Mouse (Mus musculus): ENCODE measurements around the gene Inafm1. TPM values are rescaled to one million over a fixed set of nuclear protein-coding genes. Genes with fewer than 3 reads are reported as not detected.
A peak's percentile ranks its signal among the peaks of the same experiment; 100 is the strongest.
"Not testable (repeated sequence)": the region's sequence is repeated elsewhere in the genome, so short reads cannot be mapped to it uniquely, and the experiment has no call there.

Gene Inafm1
- polyA plus RNA-seq, 1 experiment from 2014 or later, result 27.0 TPM

DNA sequence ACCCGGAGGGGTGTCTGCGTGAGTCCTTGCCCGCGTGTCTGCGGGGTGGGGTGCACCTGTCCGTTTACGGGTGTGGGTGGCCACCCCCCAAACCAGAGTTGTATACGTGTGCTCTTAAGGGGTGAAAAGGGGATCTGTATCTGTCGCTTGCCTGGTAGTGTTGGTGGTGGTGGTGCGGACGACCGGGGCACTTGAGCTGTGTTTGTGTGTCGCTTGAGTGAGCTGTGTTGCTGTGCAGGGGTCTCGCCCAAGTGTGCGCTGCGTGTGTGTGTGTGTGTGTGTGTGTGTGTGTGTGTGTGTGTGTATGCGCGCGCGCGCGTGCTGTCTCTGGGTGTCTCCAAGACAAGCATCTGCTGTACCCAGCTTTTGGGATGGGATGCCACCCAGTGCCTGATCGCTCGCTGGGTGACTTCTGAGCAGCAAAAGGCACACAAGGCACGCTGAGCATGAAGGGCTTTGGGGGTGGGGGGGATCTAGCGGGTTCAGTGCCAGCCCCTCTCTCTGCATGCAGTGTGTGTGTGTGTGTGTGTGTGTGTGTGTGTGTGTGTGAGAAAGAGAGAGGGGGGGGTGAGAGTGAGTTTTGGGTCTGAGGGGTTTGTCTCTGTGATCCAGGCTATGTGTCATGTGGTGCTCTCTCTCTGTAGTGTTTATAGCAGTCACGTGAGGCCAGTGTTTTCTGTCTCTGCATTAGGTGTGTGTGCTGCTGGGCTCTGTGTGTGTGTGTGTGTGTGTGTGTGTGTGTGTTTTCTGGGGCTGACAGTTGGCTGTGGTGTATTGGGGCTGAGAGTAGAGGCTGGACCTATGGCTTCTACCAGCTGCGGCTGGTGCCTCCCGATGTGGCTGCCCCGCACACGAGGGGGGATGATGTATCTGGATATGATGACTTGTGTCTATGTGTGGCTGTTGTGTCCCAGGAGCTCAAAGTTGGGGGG is 37.4 kb upstream of the Inafm1 start:
- peak overlapping the region; percentile 82 for H3K4me2 ChIP-seq (replicated peaks)
- peak overlapping the region; percentile 50 for H3K4me3 ChIP-seq
- H3K9ac ChIP-seq (replicated peaks), result peak overlapping the region; percentile 46
- 0% methylated on average over 30 of the region's 31 CpGs for WGBS
- H3K4me1 ChIP-seq, result peaks cover 54% of the 10 kb centered on the region
- peak; percentile 37 for ATAC-seq (replicated peaks)
- H3K36me3 ChIP-seq, result no peaks in the 10 kb centered on the region
- H3K9me3 ChIP-seq, result no peaks in the 10 kb centered on the region
- peak overlapping the region; percentile 57 for H3K27ac ChIP-seq (replicated peaks)
- H3K27me3 ChIP-seq, result peaks cover 11% of the 10 kb centered on the region

- ATAC-seq (replicated peaks), result peak; percentile 5; the same call in 1 of the 2 replicates
- Histone ChIP-seq H3K27ac (replicated peaks) (peak overlapping the region; percentile 57), H3K27me3 (peaks cover 11% of the 10 kb centered on the region), H3K9me3 (no peaks in the 10 kb centered on the region), H3K36me3 (no peaks in the 10 kb centered on the region), H3K4me1 (peaks cover 54% of the 10 kb centered on the region), H3K9ac (replicated peaks) (peak overlapping the region; percentile 46), H3K4me3 (peak overlapping the region; percentile 50), H3K4me2 (replicated peaks) (peak overlapping the region; percentile 82)
- WGBS, result under 1% methylated on average over 50 of the region's 56 CpGs
These were observed 36.7 kb upstream of the Inafm1 start for GRCm38 (mm10) chr7:16310020-16310520.

- Histone ChIP-seq H3K27me3 (peaks cover 11% of the 10 kb centered on the region), H3K4me3 (peak overlapping the region; percentile 50), H3K4me2 (replicated peaks) (peak overlapping the region; percentile 82), H3K9ac (replicated peaks) (peak overlapping the region; percentile 46), H3K27ac (replicated peaks) (peak overlapping the region; percentile 57), H3K9me3 (no peaks in the 10 kb centered on the region), H3K36me3 (no peaks in the 10 kb centered on the region), H3K4me1 (peaks cover 53% of the 10 kb centered on the region)
- ATAC-seq (replicated peaks), result peak; percentile 27
- 1% methylated on average over 55 of the region's 61 CpGs for WGBS
These were observed 36.1 kb upstream of the Inafm1 start for GRCm38 (mm10) chr7:16309318-16310019.

GRCm38 (mm10) chr7:16308555-16309317 is 35.3 kb upstream of the Inafm1 start:
- Histone ChIP-seq H3K27ac (replicated peaks) (no peak overlapping the region), H3K36me3 (no peaks in the 10 kb centered on the region), H3K4me3 (peak overlapping the region; percentile 50), H3K4me1 (peaks cover 49% of the 10 kb centered on the region), H3K9me3 (no peaks in the 10 kb centered on the region), H3K9ac (replicated peaks) (peak overlapping the region; percentile 46), H3K4me2 (replicated peaks) (peak overlapping the region; percentile 82), H3K27me3 (peaks cover 11% of the 10 kb centered on the region)
- peak; percentile 11 for ATAC-seq (replicated peaks)
- 43% methylated on average over 16 of the region's 16 CpGs for WGBS

- not testable (repeated sequence) for H3K36me3 ChIP-seq; ATAC-seq (replicated peaks); H3K9me3 ChIP-seq
- 88% methylated on average over 1 of the region's 1 CpGs for WGBS
- peaks cover 11% of the 10 kb centered on the region for H3K27me3 ChIP-seq
- peak within 1 kb of the TSS; percentile 46 for H3K9ac ChIP-seq (replicated peaks)
- H3K4me2 ChIP-seq (replicated peaks), result peak within 1 kb of the TSS; percentile 82
- peaks cover 44% of the 10 kb centered on the region for H3K4me1 ChIP-seq
- H3K27ac ChIP-seq (replicated peaks), result 0 out of 2 replicates have a peak within 1 kb of the TSS, but pooled peaks have one; percentile 57
- H3K4me3 ChIP-seq, result peak within 1 kb of the TSS; percentile 50
These were observed 34.7 kb upstream of the Inafm1 start, which contains the start of gene Bbc3 for GRCm38 (mm10) chr7:16308093-16308492. TSS of gene Bbc3 (plus strand) at chr7:16308393.

- H3K9me3 ChIP-seq; H3K9ac ChIP-seq (replicated peaks); H3K27me3 ChIP-seq; H3K4me2 ChIP-seq (replicated peaks); H3K4me3 ChIP-seq; H3K27ac ChIP-seq (replicated peaks); ATAC-seq (replicated peaks); H3K36me3 ChIP-seq: not testable (repeated sequence)
- WGBS, result 77% methylated on average over 6 of the region's 6 CpGs
- peaks cover 34% of the 10 kb centered on the region for H3K4me1 ChIP-seq
These were observed 33.7 kb upstream of the Inafm1 start for GRCm38 (mm10) chr7:16307141-16307540.

- Histone ChIP-seq H3K9ac (replicated peaks) (peak overlapping the region; percentile 56), H3K27ac (replicated peaks) (peak overlapping the region; percentile 56), H3K9me3 (no peaks in the 10 kb centered on the region), H3K36me3 (no peaks in the 10 kb centered on the region), H3K27me3 (no peaks in the 10 kb centered on the region), H3K4me3 (peak overlapping the region; percentile 53), H3K4me2 (replicated peaks) (peak overlapping the region; percentile 93), H3K4me1 (peaks cover 37% of the 10 kb centered on the region)
- ATAC-seq (replicated peaks), result peak; percentile 94
- whole genome bisulfite sequencing, result under 1% methylated on average over 52 of the region's 52 CpGs
These were observed 26.1 kb upstream of the Inafm1 start for GRCm38 (mm10) chr7:16299419-16300035.

DNA sequence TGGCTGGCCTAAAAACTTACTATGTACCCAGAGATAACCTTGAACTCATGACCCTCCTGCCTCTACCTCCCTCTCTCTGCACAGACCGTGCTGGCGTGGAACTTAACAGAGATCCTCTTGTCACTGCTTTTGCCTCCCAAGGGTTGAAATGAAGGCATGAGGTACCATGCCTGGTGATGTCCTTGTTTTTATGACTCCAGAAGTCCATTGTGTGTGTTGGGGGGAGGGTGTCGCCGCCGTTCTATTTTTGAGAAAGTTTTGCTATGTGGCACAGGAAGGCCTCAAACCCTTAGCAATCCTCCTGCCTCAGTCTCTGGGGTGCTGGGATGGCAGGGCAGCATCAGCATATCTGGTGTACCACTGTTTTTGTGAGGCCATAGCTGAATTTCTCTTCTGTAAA is 25.5 kb upstream of the Inafm1 start:
- peaks cover 37% of the 10 kb centered on the region for H3K4me1 ChIP-seq
- no peak overlapping the region for H3K9ac ChIP-seq (replicated peaks)
- H3K36me3 ChIP-seq, result no peaks in the 10 kb centered on the region
- no peak for ATAC-seq (replicated peaks)
- peak overlapping the region; percentile 93 for H3K4me2 ChIP-seq (replicated peaks)
- no peaks in the 10 kb centered on the region for H3K9me3 ChIP-seq
- H3K27me3 ChIP-seq, result no peaks in the 10 kb centered on the region
- H3K27ac ChIP-seq (replicated peaks), result peak overlapping the region; percentile 56
- peak overlapping the region; percentile 53 for H3K4me3 ChIP-seq
- 81% methylated on average over 5 of the region's 5 CpGs for WGBS

GRCm38 (mm10) chr7:16297616-16298015 is 24.2 kb upstream of the Inafm1 start:
- Histone ChIP-seq H3K4me2 (replicated peaks) (no peak overlapping the region), H3K9me3 (no peaks in the 10 kb centered on the region), H3K27me3 (no peaks in the 10 kb centered on the region), H3K4me1 (peaks cover 37% of the 10 kb centered on the region), H3K36me3 (no peaks in the 10 kb centered on the region), H3K27ac (replicated peaks) (no peak overlapping the region), H3K9ac (replicated peaks) (no peak overlapping the region; the same call in 1 of the 2 replicates), H3K4me3 (no peak overlapping the region)
- ATAC-seq (replicated peaks), result no peak
- WGBS, result 71% methylated on average over 2 of the region's 2 CpGs

DNA sequence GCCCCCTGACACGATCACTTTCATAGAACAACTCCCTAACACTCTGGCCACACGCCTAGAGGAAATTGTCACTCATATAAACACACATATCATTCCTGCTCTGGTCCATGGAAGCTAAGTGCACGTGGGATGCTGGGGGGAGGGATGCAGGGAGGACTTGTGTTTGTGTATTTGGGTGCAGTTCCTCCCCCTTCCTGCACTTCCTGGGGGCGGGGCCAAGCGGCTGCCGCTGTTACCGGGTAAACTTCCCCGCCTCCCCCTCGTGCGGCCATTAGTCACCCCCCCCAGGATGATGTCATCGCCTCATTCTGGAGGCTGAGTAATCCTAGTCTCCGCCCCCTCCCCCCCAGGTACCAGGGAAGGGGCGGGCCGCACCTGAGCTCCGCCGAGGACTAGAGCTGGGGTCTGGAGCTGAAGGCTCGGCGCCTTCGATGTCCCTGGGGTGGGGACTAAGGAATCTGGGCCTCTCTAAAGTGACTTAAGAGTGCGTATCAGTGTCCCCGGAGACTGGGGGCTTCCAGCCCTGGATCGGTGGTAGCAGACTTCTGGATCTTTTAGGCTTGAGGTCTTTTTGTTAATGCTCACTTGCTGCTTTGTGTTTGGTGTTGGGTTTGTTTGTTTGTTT is 23.5 kb upstream of the Inafm1 start:
- ATAC-seq (replicated peaks), result no peak
- Histone ChIP-seq H3K4me3 (peak overlapping the region; percentile 39), H3K9me3 (no peaks in the 10 kb centered on the region), H3K9ac (replicated peaks) (peak overlapping the region; percentile 33), H3K36me3 (no peaks in the 10 kb centered on the region), H3K27ac (replicated peaks) (peak overlapping the region; percentile 16), H3K27me3 (no peaks in the 10 kb centered on the region), H3K4me1 (peaks cover 37% of the 10 kb centered on the region), H3K4me2 (replicated peaks) (peak overlapping the region; percentile 72)
- under 1% methylated on average over 22 of the region's 22 CpGs for WGBS

GRCm38 (mm10) chr7:16296146-16296545 is 22.7 kb upstream of the Inafm1 start:
- H3K27ac ChIP-seq (replicated peaks), result peak overlapping the region; percentile 16
- H3K4me2 ChIP-seq (replicated peaks), result peak overlapping the region; percentile 72
- ATAC-seq (replicated peaks), result no peak
- peaks cover 37% of the 10 kb centered on the region for H3K4me1 ChIP-seq
- WGBS, result 38% methylated on average over 2 of the region's 2 CpGs
- peak overlapping the region; percentile 33 for H3K9ac ChIP-seq (replicated peaks)
- no peaks in the 10 kb centered on the region for H3K27me3 ChIP-seq
- H3K9me3 ChIP-seq, result no peaks in the 10 kb centered on the region
- no peaks in the 10 kb centered on the region for H3K36me3 ChIP-seq
- peak overlapping the region; percentile 39; the same call in 1 of the 2 replicates for H3K4me3 ChIP-seq

Data from forebrain, embryonic 15.5 days (tissue).